Mouse (Mus musculus): ENCODE measurements around the gene Smarcd1. TPM values are rescaled to one million over a fixed set of nuclear protein-coding genes. Genes with fewer than 3 reads are reported as not detected.
A peak's percentile ranks its signal among the peaks of the same experiment; 100 is the strongest.

Smarcd1 gene
- total and polyA plus RNA-seq, 2 experiments from 2014 or later = 89.4 to 91.2 TPM

DNA sequence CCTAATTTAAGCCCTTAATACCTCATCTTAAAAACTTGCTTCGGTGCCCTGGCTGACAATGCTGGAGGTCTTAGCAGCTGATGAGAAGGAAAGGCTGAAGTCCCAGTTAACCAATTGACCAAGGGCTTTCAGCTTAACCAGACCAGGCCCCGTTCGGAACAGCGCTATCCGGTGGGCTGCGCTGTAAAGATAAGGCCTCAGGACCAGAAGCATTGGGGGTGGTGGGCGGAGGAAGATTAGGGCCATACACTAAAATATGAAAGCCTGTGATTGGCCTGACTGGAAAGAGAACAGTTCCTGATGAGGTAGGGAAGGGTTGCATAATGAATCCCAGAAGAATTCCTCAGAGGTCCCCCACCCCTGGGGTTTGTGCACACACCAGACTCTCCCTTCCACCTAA lies 39.6 kb upstream of the Smarcd1 start:
- no peak overlapping the region for H3K4me3 ChIP-seq (ENCODE audit: low read length)
- no peaks in the 10 kb centered on the region for H3K36me3 ChIP-seq (ENCODE audit: insufficient read depth, low read length)
- H3K27ac ChIP-seq = no peak overlapping the region
- ATAC-seq (no peak), DNase-seq (ENCODE audit: low spot score) (no peak)
- H3K9ac ChIP-seq (replicated peaks; ENCODE audit: low read length) = no peak overlapping the region
- no peak for TF ChIP-seq CTCF (IDR thresholded peaks at IDR 0.05; ENCODE audit: low read depth)
- no peak overlapping the region for H3K4me2 ChIP-seq (ENCODE audit: low read depth, low read length)
- H3K9me3 ChIP-seq (ENCODE audit: low read length) = no peaks in the 10 kb centered on the region
- H3K27me3 ChIP-seq (ENCODE audit: insufficient read depth, low read length) = no peaks in the 10 kb centered on the region
- peaks cover 10% of the 10 kb centered on the region for H3K4me1 ChIP-seq (ENCODE audit: insufficient read depth, low read length)
- WGBS = 62% methylated on average over 7 of the region's 7 CpGs

DNA sequence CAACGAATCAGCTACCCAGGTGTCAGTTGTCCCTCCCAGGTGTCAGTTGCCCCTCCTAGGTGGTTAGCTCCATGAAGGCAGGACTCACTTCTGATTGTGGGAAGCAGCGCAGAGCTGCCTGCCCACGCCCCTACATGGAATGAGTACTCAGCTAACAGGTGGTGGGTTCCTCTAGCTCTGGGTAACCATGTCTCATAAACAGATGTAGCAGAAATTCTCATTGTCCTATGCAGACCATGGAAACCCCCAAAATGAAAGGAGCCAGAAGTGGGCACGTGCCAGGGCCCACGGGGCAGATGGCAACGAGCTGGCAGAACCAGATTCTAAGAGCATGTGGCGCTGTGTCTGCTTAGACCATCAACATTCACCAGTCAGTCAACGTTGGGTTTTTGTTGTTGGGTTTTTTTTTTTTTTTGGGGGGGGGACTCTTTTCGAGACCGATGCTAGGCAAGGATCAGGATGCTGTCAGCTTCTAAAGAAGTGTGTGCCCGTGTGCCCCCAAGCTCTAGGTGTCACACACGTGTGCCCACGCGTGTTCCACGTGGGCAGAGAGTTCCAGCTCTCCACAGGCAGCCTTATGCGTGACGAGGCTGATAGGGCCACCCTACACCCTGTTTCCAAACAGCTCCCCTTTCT lies 37.8 kb upstream of the Smarcd1 start:
- Histone ChIP-seq H3K9ac (replicated peaks; ENCODE audit: low read length) (peak overlapping the region; percentile 71), H3K27me3 (ENCODE audit: insufficient read depth, low read length) (no peaks in the 10 kb centered on the region), H3K36me3 (ENCODE audit: insufficient read depth, low read length) (no peaks in the 10 kb centered on the region), H3K4me1 (ENCODE audit: insufficient read depth, low read length) (peaks cover 14% of the 10 kb centered on the region), H3K9me3 (ENCODE audit: low read length) (no peaks in the 10 kb centered on the region), H3K4me2 (ENCODE audit: low read depth, low read length) (peak overlapping the region; percentile 79), H3K27ac (peak overlapping the region; percentile 92), H3K4me3 (ENCODE audit: low read length) (peak overlapping the region; percentile 41)
- DNase-seq (ENCODE audit: low spot score) = peak; percentile 49
- TF ChIP-seq CTCF (IDR thresholded peaks at IDR 0.05; ENCODE audit: low read depth) = no peak
- 6% methylated on average over 17 of the region's 17 CpGs for WGBS
- peak; percentile 33; the same call in 1 of the 2 replicates for ATAC-seq

DNA sequence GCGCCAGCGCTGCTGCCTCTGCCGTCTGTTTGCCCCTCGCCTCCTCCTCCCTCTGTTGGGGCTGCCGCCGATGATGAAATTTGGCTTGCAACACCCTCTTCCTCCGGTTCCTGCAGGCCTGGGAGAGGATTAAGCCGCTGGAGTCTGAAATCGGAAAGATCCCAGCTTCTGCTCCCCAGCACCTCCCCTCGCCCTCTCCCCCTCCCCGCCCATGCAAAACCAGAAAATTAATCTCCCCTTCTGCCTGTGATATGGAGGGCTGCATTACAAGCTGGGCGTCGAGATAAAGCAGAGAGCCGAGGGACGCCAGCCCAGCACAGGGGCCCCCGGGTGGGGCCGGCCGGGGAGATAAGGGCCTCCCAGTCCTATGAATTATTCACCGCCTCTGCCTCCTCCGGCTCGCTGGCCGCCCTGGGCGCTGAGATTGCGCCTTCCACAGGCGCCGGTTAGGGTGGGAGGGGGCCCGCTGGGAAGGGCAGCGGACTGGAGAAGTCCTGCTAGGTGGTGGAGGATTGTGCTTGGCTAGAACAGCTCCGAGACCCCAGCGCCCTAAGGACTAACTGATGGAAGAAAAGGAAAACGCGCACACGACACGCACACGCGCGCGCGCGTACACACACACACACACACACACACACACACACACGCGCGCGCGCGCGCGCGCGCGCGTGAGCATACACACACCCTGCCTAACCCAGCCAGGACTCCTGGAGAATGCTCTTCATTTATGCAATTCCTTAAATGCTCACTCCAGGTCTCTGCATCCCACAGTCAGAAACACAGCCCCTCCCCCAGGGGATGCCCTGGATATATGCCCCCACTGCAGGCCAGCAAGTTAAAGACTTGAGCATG lies 37.1 kb upstream of the Smarcd1 start:
- H3K27ac ChIP-seq = peak overlapping the region; percentile 92
- WGBS = 2% methylated on average over 52 of the region's 52 CpGs
- no peaks in the 10 kb centered on the region for H3K27me3 ChIP-seq (ENCODE audit: insufficient read depth, low read length)
- H3K4me1 ChIP-seq (ENCODE audit: insufficient read depth, low read length) = peaks cover 14% of the 10 kb centered on the region
- peak overlapping the region; percentile 79 for H3K4me2 ChIP-seq (ENCODE audit: low read depth, low read length)
- ATAC-seq = peak; percentile 60
- TF ChIP-seq CTCF (IDR thresholded peaks at IDR 0.05; ENCODE audit: low read depth) = no peak
- H3K36me3 ChIP-seq (ENCODE audit: insufficient read depth, low read length) = no peaks in the 10 kb centered on the region
- peak overlapping the region; percentile 71 for H3K9ac ChIP-seq (replicated peaks; ENCODE audit: low read length)
- no peaks in the 10 kb centered on the region for H3K9me3 ChIP-seq (ENCODE audit: low read length)
- peak overlapping the region; percentile 41 for H3K4me3 ChIP-seq (ENCODE audit: low read length)
- DNase-seq (ENCODE audit: low spot score) = peak; percentile 79

DNA sequence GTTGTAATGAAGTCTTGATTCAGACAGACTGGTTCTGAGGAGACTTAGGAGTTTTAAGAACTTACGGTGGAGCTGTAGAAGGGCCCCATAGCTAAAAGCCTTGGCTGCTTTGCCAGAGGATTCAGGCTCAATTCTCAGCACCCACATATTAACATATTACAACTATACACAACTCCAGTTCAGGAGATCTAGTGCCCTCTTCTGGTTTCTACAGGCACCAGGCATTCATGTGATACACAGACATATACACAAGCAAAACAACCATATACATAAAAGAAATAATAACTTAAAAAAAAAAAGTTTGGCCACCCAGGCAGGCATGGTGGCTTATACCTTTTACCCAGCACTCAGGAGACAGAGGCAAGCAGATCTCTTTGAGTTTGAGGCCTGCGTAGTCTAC lies 34.4 kb upstream of the Smarcd1 start:
- peak; percentile 6; the same call in 1 of the 2 replicates for TF ChIP-seq CTCF (IDR thresholded peaks at IDR 0.05; ENCODE audit: low read depth)
- ATAC-seq (no peak), DNase-seq (ENCODE audit: low spot score) (no peak)
- Histone ChIP-seq H3K4me1 (ENCODE audit: insufficient read depth, low read length) (peaks cover 26% of the 10 kb centered on the region), H3K4me2 (ENCODE audit: low read depth, low read length) (no peak overlapping the region), H3K36me3 (ENCODE audit: insufficient read depth, low read length) (no peaks in the 10 kb centered on the region), H3K27ac (no peak overlapping the region), H3K9me3 (ENCODE audit: low read length) (no peaks in the 10 kb centered on the region), H3K27me3 (ENCODE audit: insufficient read depth, low read length) (no peaks in the 10 kb centered on the region), H3K4me3 (ENCODE audit: low read length) (no peak overlapping the region), H3K9ac (replicated peaks; ENCODE audit: low read length) (no peak overlapping the region)
- WGBS = 98% methylated on average over 2 of the region's 2 CpGs

DNA sequence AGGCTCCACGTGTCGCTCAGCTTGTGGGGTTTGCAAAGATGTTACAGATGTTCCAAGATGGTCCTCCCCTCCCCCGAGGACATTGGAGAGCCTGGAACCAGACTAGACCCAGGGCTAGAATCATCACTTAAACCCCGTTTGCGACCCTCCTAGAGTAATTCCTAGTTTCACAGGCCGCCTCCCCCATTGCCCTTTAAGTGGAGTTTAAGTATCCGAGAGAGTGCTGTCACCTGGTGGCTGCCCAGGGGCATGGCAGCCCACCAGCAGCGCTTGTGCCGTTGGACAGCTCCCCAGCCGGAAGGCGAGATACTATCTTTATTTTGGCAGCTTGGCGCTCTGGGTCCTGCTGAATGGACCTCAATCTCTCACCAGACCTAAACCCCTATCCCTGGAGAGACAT lies 33.0 kb upstream of the Smarcd1 start:
- no peaks in the 10 kb centered on the region for H3K9me3 ChIP-seq (ENCODE audit: low read length)
- 2% methylated on average over 12 of the region's 12 CpGs for WGBS
- TF ChIP-seq CTCF (IDR thresholded peaks at IDR 0.05; ENCODE audit: low read depth) = peak; percentile 97
- H3K27ac ChIP-seq = 0 out of 2 replicates have a peak overlapping the region, but pooled peaks have one; percentile 87
- DNase-seq (ENCODE audit: low spot score) (peak; percentile 92), ATAC-seq (0 out of 2 replicates have a peak, but pooled peaks have one; percentile 19)
- H3K27me3 ChIP-seq (ENCODE audit: insufficient read depth, low read length) = no peaks in the 10 kb centered on the region
- no peak overlapping the region for H3K4me3 ChIP-seq (ENCODE audit: low read length)
- H3K4me1 ChIP-seq (ENCODE audit: insufficient read depth, low read length) = peaks cover 29% of the 10 kb centered on the region
- H3K4me2 ChIP-seq (ENCODE audit: low read depth, low read length) = peak overlapping the region; percentile 19
- no peak overlapping the region for H3K9ac ChIP-seq (replicated peaks; ENCODE audit: low read length)
- H3K36me3 ChIP-seq (ENCODE audit: insufficient read depth, low read length) = no peaks in the 10 kb centered on the region

DNA sequence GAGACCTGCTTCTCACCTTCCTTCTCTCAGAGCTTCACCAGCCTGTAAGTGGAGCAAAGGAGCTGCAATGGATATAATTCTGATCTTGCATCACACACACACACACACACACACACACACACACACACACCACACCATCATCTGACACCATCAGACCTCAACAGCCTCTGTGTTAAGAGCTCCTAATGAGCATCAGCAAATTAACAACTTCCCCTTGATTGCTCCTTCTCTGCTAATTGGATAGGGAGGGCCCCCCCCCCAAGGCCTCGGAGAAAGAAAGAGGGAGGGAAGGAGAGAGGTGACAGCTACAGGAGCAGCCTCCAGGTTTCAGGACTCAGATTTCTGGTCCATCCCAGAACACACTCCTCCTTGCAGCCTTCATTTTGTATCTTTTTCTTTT lies 32.5 kb upstream of the Smarcd1 start:
- Histone ChIP-seq H3K9ac (replicated peaks; ENCODE audit: low read length) (no peak overlapping the region), H3K4me3 (ENCODE audit: low read length) (no peak overlapping the region), H3K9me3 (ENCODE audit: low read length) (no peaks in the 10 kb centered on the region), H3K27me3 (ENCODE audit: insufficient read depth, low read length) (no peaks in the 10 kb centered on the region), H3K4me2 (ENCODE audit: low read depth, low read length) (peak overlapping the region; percentile 80), H3K27ac (peak overlapping the region; percentile 87; the same call in 1 of the 2 replicates), H3K4me1 (ENCODE audit: insufficient read depth, low read length) (peaks cover 24% of the 10 kb centered on the region), H3K36me3 (ENCODE audit: insufficient read depth, low read length) (no peaks in the 10 kb centered on the region)
- ATAC-seq (no peak), DNase-seq (ENCODE audit: low spot score) (no peak)
- 0% methylated on average over 1 of the region's 1 CpGs for WGBS
- TF ChIP-seq CTCF (IDR thresholded peaks at IDR 0.05; ENCODE audit: low read depth) = no peak

Measured in hindbrain, postnatal 0 days (tissue).